Mouse (Mus musculus) neural tube, embryonic 13.5 days (tissue): ENCODE results near the gene Nrbp1. TPM values are rescaled to one million over a fixed set of nuclear protein-coding genes. Genes with fewer than 3 reads are reported as not detected.
A peak's percentile ranks its signal among the peaks of the same experiment; 100 is the strongest.

Experiments used
- ATAC-seq: fragments of 200-750 bp; cut with Nextera tagmentation; 2 replicates; pipeline ENCODE4 v1.8.0; 2017; ENCODE audit warnings: low read depth, mild to moderate bottlenecking, moderate TSS enrichment, moderate library complexity
- H3K27ac ChIP-seq: fragments of 300-500 bp; sonication (generic); replicated peaks from 2 replicates; pipeline ENCODE4 v1.5.1; 2015; ENCODE audit warnings: moderate library complexity, mild to moderate bottlenecking, inconsistent platforms
- H3K27me3 ChIP-seq: fragments of 300-500 bp; sonication (generic); 2 replicates; pipeline ENCODE4 v1.6.1; 2015; ENCODE audit warnings: mild to moderate bottlenecking, inconsistent platforms
- H3K36me3 ChIP-seq: fragments of 300-500 bp; sonication (generic); 2 replicates; pipeline ENCODE4 v1.6.1; 2015; ENCODE audit warnings: mild to moderate bottlenecking, inconsistent platforms
- H3K4me1 ChIP-seq: fragments of 300-500 bp; sonication (generic); replicated peaks from 2 replicates; pipeline ENCODE4 v1.6.1; 2015; ENCODE audit warnings: inconsistent platforms
- H3K4me2 ChIP-seq: fragments of 300-500 bp; sonication (generic); 2 replicates; pipeline ENCODE4 v1.6.1; 2015; ENCODE audit warnings: inconsistent platforms, mild to moderate bottlenecking, moderate library complexity
- H3K4me3 ChIP-seq: fragments of 300-500 bp; sonication (generic); 2 replicates; pipeline ENCODE4 v1.5.1; 2015; ENCODE audit warnings: mild to moderate bottlenecking, inconsistent platforms
- H3K9ac ChIP-seq: fragments of 300-500 bp; sonication (generic); 2 replicates; pipeline ENCODE4 v1.6.1; 2015; ENCODE audit warnings: moderate library complexity, mild to moderate bottlenecking, inconsistent platforms
- H3K9me3 ChIP-seq: fragments of 300-500 bp; sonication (generic); 2 replicates; pipeline ENCODE4 v1.6.1; 2016; ENCODE audit warnings: inconsistent platforms
- WGBS: fragments of 180-500 bp; shearing (Covaris S2); methylation state at CpG from one replicate; pipeline ENCODE4 v1.1.7; 2015; 5-methylcytosine and 5-hydroxymethylcytosine counted together
- polyA plus RNA-seq: library from polyadenylated mRNA; unstranded; fragments of >200 nt; fragmentation: Nextera tagmentation; extraction: Ambion mirVana; gene quantifications from 2 replicates; pipeline ENCODE4 v1.2.1, GENCODE M21; 2015

Gene Nrbp1
- polyA plus RNA-seq, 1 experiment from 2014 or later, result 164 TPM

DNA sequence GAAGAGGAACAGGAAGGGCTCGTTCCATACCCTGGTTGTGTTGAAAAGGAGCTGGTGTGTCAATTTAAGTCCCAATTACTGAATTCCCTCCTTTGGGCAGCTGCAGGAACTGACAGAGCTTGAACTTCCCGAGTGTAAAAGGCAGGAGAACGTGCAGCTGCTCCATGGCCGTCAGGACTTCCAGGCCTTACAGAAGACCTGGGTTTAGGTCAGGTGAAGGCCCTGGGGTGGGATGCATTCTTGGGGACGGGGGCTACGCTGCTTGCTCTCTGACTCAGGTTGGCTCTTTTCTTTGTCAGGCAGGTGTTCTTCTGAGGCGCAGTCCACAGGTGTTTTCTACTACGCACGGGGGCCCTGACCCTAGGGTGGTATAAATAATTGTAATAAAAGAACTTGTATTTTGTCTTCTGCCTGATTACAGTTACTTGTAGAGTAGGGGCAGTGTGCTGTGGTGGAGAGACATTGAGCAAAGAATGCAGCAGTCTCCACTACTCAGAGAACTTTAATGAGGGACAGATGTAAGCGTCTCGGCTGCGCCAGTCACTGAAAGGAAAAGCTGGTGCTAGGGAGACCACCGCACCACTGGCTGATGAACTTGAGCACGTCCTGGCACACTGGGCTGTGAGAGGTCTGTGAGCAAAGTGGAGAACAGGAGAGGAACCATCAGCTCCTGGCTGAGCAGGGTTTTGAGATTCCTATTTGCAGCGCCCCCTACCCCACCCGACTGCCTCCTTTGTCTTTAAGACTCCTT is 12.3 kb downstream of the Nrbp1 start:
- no peaks in the 10 kb centered on the region for H3K27me3 ChIP-seq
- H3K9ac ChIP-seq, result no peak overlapping the region
- WGBS, result 85% methylated on average over 16 of the region's 16 CpGs
- H3K4me2 ChIP-seq, result no peak overlapping the region
- H3K36me3 ChIP-seq, result peaks cover 95% of the 10 kb centered on the region
- H3K4me1 ChIP-seq, result peaks cover 11% of the 10 kb centered on the region
- no peak for ATAC-seq
- no peaks in the 10 kb centered on the region for H3K9me3 ChIP-seq
- no peak overlapping the region for H3K27ac ChIP-seq
- no peak overlapping the region for H3K4me3 ChIP-seq

DNA sequence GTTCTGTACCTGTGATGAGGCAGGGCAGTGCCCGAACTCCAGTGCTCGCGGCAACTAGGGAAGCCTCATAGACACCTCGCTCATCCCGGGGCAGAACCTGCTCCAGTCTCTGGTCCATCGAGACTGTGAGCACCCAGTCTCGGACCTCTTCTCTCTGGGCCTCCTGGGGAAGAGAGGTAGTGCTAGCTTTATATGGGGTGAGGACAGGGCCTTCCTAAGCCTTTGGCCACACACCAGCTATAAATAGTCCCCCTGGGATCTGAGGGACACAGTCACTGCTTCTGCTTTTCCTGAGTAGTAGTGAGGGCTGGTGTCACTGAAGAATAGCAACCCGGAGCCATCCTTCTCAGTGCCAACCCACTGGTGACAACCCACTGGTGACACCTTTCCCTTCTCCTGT is 13.1 kb downstream of the Nrbp1 start:
- 94% methylated on average over 8 of the region's 8 CpGs for WGBS
- Histone ChIP-seq H3K27me3 (no peaks in the 10 kb centered on the region), H3K4me1 (peaks cover 11% of the 10 kb centered on the region), H3K36me3 (peaks cover 92% of the 10 kb centered on the region), H3K4me3 (no peak overlapping the region), H3K27ac (no peak overlapping the region), H3K4me2 (no peak overlapping the region), H3K9me3 (no peaks in the 10 kb centered on the region), H3K9ac (no peak overlapping the region)
- no peak for ATAC-seq

DNA sequence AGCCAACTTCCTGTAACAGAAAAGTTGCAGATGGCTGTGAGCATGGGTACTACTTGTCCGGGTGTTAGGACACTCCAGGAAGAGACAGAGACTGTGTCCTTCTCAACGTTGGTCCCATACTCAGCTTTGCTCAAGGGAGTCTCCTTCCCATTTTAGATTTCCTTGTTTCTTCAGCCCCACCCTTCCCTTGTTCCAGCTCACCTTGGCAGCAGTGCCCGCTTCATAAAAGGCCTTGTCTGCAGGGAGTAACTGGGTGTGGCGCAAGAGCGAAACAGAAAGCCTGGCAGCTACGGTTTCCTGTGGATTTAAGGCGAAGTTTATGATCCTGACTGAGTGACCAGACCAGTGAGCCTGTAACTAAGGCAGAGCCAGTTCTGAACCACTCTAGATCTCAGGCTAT is 13.8 kb downstream of the Nrbp1 start:
- Histone ChIP-seq H3K27me3 (no peaks in the 10 kb centered on the region), H3K9me3 (no peaks in the 10 kb centered on the region), H3K4me1 (peaks cover 11% of the 10 kb centered on the region), H3K4me2 (no peak overlapping the region), H3K9ac (no peak overlapping the region), H3K27ac (no peak overlapping the region), H3K36me3 (peaks cover 91% of the 10 kb centered on the region), H3K4me3 (no peak overlapping the region)
- no peak for ATAC-seq
- 83% methylated on average over 7 of the region's 7 CpGs for WGBS

DNA sequence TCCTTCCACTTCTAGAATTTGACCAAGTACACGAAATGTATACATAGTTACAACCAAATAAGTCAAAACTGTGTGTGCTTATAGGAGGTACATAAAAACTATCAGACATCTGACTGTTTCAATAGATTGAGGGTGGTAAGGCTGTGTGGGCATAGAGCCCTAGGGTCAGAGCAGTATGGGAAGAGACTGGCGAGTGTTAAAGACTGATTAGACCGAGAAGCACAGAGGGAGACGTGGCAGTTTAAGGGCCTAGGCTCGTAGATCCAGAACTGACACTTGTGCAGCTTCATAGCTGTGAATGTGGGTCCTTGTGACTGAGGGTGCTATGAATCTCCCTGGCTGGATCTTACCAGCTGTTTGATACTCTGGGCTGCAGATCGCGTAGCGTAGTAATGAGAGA is 14.2 kb downstream of the Nrbp1 start:
- H3K9ac ChIP-seq, result no peak overlapping the region
- no peak overlapping the region for H3K4me3 ChIP-seq
- no peak overlapping the region for H3K27ac ChIP-seq
- H3K9me3 ChIP-seq, result no peaks in the 10 kb centered on the region
- peaks cover 11% of the 10 kb centered on the region for H3K4me1 ChIP-seq
- no peak for ATAC-seq
- 89% methylated on average over 8 of the region's 8 CpGs for WGBS
- H3K36me3 ChIP-seq, result peaks cover 91% of the 10 kb centered on the region
- H3K4me2 ChIP-seq, result no peak overlapping the region
- H3K27me3 ChIP-seq, result no peaks in the 10 kb centered on the region

DNA sequence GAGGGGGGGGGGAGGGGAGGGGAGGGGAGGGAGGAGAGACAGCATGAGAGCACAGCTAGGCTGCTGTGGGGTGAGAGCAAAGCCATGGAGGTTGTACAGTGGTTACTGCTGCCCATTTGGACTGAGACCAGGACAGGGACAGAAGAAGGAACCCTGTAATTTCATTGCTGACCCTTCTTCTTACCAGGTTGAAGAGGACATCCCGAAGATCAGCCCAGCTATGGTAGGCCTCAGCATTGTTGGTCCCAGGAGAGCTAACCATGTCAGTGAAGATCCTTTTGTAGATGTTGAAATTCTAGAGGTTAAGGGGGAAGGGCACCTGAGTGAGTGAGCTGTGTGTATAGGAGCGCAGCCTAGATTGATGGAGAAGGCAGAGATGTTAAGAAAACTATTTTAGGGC is 14.7 kb downstream of the Nrbp1 start:
- H3K4me3 ChIP-seq, result no peak overlapping the region
- 89% methylated on average over 2 of the region's 2 CpGs for WGBS
- no peaks in the 10 kb centered on the region for H3K27me3 ChIP-seq
- no peak for ATAC-seq
- H3K9me3 ChIP-seq, result no peaks in the 10 kb centered on the region
- peaks cover 11% of the 10 kb centered on the region for H3K4me1 ChIP-seq
- H3K4me2 ChIP-seq, result no peak overlapping the region
- H3K9ac ChIP-seq, result no peak overlapping the region
- H3K36me3 ChIP-seq, result peaks cover 91% of the 10 kb centered on the region
- H3K27ac ChIP-seq, result no peak overlapping the region

DNA sequence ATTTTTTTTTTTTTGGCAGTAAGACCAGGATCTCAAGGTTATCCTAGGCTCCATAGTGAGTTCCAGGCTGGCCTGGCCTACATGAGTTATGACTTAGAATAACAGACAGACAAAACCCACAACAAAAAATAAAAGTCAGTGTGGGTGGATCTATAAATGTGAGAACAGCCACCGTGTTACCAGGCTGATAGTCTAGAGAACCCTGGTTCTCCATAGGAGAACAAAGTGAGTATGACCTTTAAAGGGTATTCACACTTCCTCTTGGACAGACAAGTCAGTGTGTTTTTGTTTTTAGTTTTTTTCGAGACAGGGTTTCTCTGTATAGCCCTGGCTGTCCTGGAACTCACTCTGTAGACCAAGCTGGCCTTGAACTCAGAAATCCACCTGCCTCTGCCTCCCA is 15.3 kb downstream of the Nrbp1 start:
- Histone ChIP-seq H3K9ac (no peak overlapping the region), H3K27ac (no peak overlapping the region), H3K4me1 (peaks cover 10% of the 10 kb centered on the region), H3K9me3 (no peaks in the 10 kb centered on the region), H3K4me2 (no peak overlapping the region), H3K27me3 (no peaks in the 10 kb centered on the region), H3K4me3 (no peak overlapping the region), H3K36me3 (peaks cover 91% of the 10 kb centered on the region)
- 92% methylated on average over 2 of the region's 2 CpGs for WGBS
- ATAC-seq, result no peak

DNA sequence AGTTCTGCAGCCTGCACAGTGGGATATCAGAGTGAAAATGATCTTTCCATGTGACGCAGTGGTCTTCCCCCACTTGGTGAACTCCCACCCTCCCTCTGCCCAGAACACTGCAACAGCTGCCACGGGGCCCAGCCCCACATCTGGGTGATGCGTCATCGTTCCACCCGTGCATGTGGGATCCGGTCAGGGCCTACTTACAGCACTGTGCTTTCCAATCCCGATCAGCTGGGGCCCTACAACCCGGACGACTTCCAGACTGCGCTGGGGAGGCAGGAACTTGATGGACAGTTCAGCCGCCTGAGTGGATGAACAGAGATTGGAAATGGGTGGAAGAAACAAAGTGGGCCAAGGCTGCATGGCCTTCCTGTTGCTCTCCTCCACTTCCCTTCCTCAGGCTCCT is 17.0 kb downstream of the Nrbp1 start:
- Histone ChIP-seq H3K4me1 (no peaks in the 10 kb centered on the region), H3K27ac (no peak overlapping the region), H3K27me3 (no peaks in the 10 kb centered on the region), H3K9ac (no peak overlapping the region), H3K9me3 (no peaks in the 10 kb centered on the region), H3K4me2 (no peak overlapping the region), H3K36me3 (peaks cover 91% of the 10 kb centered on the region), H3K4me3 (no peak overlapping the region)
- WGBS, result 93% methylated on average over 11 of the region's 11 CpGs
- ATAC-seq, result no peak

DNA sequence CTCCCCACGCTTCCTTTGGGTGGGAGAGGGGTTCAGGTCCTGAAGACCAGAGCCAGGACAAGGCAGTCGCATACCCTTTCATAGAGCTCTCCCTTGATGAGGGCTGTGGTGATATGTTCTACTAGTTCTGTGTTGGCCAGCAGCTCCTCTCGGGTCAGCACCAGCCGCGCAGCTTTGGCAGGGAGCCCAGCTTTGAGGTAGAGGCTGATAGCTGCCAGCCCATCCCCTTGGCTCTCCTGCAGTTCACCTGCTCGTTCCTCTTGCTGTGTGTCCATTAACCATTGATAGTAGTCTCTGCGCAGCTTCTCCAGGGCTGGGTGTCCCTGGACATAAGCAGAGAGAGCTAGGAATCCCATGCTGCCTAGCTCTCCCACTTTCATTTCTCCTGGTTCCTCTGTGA is 25.4 kb downstream of the Nrbp1 start:
- no peak overlapping the region for H3K9ac ChIP-seq
- no peaks in the 10 kb centered on the region for H3K27me3 ChIP-seq
- H3K4me2 ChIP-seq, result no peak overlapping the region
- peaks cover 96% of the 10 kb centered on the region for H3K36me3 ChIP-seq
- no peak overlapping the region for H3K27ac ChIP-seq
- no peak overlapping the region for H3K4me3 ChIP-seq
- H3K4me1 ChIP-seq, result no peaks in the 10 kb centered on the region
- WGBS, result 94% methylated on average over 7 of the region's 7 CpGs
- ATAC-seq, result no peak
- H3K9me3 ChIP-seq, result no peaks in the 10 kb centered on the region

DNA sequence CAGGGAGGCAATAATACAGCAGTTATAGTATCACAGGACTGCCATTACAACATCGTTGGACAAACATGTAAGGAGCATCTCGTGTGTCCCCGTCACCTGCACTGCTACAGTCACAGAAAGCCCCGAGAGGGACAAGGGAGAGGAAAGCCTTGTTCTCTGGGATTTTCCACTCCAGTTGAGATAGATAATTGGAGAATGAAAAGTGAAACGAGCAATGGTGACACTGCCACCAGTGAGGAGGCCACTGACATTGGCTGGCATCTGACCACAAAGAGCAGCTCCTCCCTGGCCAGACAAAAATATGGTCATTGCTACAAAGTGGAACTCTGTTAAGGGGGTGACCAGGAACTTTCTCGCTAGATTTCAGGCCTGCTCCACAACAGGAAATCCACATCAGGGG is 27.0 kb downstream of the Nrbp1 start:
- H3K4me2 ChIP-seq, result no peak overlapping the region
- no peaks in the 10 kb centered on the region for H3K4me1 ChIP-seq
- H3K27ac ChIP-seq, result no peak overlapping the region
- ATAC-seq, result no peak
- WGBS, result 66% methylated on average over 6 of the region's 6 CpGs
- no peak overlapping the region for H3K9ac ChIP-seq
- H3K9me3 ChIP-seq, result no peaks in the 10 kb centered on the region
- H3K27me3 ChIP-seq, result no peaks in the 10 kb centered on the region
- H3K4me3 ChIP-seq, result no peak overlapping the region
- H3K36me3 ChIP-seq, result peaks cover 91% of the 10 kb centered on the region

DNA sequence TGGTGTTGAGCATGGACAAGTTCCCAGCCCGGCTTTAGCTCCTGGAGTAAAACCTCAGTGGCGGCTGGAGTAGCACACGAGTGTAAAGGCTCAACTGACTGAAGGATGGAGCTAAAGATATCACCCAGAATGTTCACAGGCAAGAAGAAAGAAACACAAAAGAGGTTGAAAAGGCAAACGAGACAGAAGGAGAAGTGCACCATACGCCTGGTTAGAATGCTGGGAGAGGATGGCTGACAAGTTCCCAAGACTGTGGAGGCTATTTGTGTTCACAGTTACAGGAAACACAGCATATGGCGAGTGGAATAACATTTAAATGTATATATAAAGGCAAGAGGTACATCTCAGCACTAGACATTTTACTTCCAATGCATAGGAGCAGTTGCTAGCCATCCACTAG is 32.4 kb downstream of the Nrbp1 start:
- H3K9ac ChIP-seq, result no peak overlapping the region
- H3K27me3 ChIP-seq, result no peaks in the 10 kb centered on the region
- H3K9me3 ChIP-seq, result no peaks in the 10 kb centered on the region
- H3K4me3 ChIP-seq, result no peak overlapping the region
- H3K27ac ChIP-seq, result no peak overlapping the region
- ATAC-seq, result no peak
- WGBS, result 91% methylated on average over 6 of the region's 6 CpGs
- peaks cover 78% of the 10 kb centered on the region for H3K36me3 ChIP-seq
- no peak overlapping the region for H3K4me2 ChIP-seq
- H3K4me1 ChIP-seq, result no peaks in the 10 kb centered on the region

DNA sequence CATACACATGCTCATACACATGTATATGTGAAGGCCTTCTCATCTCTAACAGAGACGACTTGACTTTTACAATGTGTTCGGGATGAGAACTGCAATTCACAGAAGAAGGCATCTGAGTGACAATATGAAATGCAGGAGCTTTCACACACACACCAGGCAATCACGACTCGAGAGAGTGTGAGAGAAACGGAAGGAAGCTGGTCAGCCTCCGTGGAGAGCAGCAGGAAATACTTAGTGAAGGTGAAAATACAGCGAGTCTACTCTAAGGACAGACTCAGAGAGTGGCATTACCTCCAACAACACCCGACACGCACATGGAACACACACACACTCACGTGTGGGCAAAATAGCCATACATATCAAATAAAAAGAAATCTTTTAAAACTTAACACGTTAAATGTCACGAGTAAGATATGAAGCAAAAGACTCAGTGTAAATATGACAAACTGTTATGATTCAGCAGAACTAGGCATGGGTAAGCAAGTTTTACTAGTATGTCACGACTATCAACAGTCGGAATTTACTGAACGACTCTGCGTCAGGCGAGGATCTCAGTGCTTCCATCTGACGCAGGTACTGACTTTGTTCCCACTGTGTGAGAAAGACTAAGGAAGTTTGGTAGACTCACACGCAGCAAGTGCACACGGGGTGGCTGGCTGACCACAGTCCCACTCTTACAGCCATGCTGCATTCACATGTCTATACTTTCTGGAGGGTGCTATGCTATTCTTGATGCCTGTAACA is 38.8 kb downstream of the Nrbp1 start:
- 89% methylated on average over 20 of the region's 20 CpGs for WGBS

DNA sequence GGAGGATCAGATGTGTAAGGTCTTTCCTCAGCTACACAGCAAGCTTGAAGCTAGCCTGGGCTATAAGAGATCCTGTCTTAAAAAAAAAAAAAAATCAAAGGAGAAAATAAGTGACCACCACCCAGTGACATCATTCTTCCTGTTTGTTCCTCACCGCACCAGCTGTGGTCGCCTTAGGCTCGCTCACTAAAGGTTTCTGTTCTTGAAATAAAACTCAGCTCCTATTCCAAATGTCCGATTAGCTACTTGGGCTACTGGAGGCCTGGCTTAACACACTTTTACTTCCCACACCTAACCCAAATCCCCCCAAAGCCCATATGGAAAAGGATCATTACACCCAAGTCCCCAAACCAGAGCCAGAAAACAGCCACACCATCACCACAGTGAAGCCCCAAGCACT is 47.6 kb downstream of the Nrbp1 start:
- Histone ChIP-seq H3K9ac (0 out of 2 replicates have a peak overlapping the region, but pooled peaks have one; percentile 13), H3K36me3 (peaks cover 48% of the 10 kb centered on the region), H3K27me3 (no peaks in the 10 kb centered on the region), H3K4me3 (no peak overlapping the region), H3K9me3 (no peaks in the 10 kb centered on the region), H3K4me1 (peaks cover 23% of the 10 kb centered on the region), H3K4me2 (no peak overlapping the region), H3K27ac (no peak overlapping the region)
- 77% methylated on average over 4 of the region's 4 CpGs for WGBS
- no peak for ATAC-seq

More for the DNA sequence above, 38.8 kb downstream of the Nrbp1 start:
- Histone ChIP-seq H3K9ac (no peak overlapping the region), H3K4me2 (no peak overlapping the region), H3K9me3 (no peaks in the 10 kb centered on the region), H3K27me3 (no peaks in the 10 kb centered on the region), H3K36me3 (peaks cover 87% of the 10 kb centered on the region), H3K27ac (no peak overlapping the region), H3K4me3 (no peak overlapping the region), H3K4me1 (no peaks in the 10 kb centered on the region)
- no peak for ATAC-seq
